In genomic region chr19:32344738-32345121, GRCm38 (mm10) we compare ENCODE assay signal across 7 mouse cellular contexts. TPM values are rescaled to one million over a fixed set of nuclear protein-coding genes. Genes with fewer than 3 reads are reported as not detected.
DNase-seq lines count a peak whose midpoint lies in the region; ATAC-seq and TF ChIP-seq lines count a peak whose summit lies in the region.

No protein-coding gene starts in this region.

- H3K36me3 ChIP-seq in ES-E14 (ENCODE audit: control insufficient read depth, insufficient read depth, low read length, poor library complexity, severe bottlenecking), result no peaks in the 10 kb centered on the region
- H3K36me3 ChIP-seq in hindbrain, embryonic 14.5 days (replicated peaks; ENCODE audit: control insufficient read depth, insufficient read depth), result no peaks in the 10 kb centered on the region
- H3K36me3 ChIP-seq in liver, embryonic 16.5 days (ENCODE audit: control insufficient read depth, insufficient read depth), result no peaks in the 10 kb centered on the region

- ATAC-seq in hindbrain, embryonic 14.5 days (ENCODE audit: low FRiP score), result peak; percentile 73; the same call in 1 of the 2 replicates
- peak; percentile 42; the same call in 1 of the 2 replicates for ATAC-seq in liver, embryonic 16.5 days (ENCODE audit: low read depth)
- ATAC-seq in erythroblast, adult 5-6 weeks (replicated peaks; ENCODE audit: low FRiP score, poor library complexity, severe bottlenecking), result no peak

- in situ Hi-C loops in ES-E14 (cut with MboI; ENCODE audit: low sequenced_read_pairs in 2 of 2, unreplicated experiment in 2 of 2), result no loop called here

- 14% methylated on average over 4 of the region's 4 CpGs for WGBS in hindbrain, embryonic 14.5 days
- 12% methylated on average over 4 of the region's 4 CpGs for WGBS in liver, embryonic 16.5 days (ENCODE audit: insufficient replicate concordance)

- DNase-seq in CD4-positive, CD25-positive, alpha-beta regulatory T cell, adult 2 months (ENCODE audit: low read depth, low spot score), result peak; percentile 71
- DNase-seq in ES-E14 (ENCODE audit: low read depth, low spot score), result peak; percentile 66
- DNase-seq in hindbrain, embryonic 14.5 days (ENCODE audit: low spot score), result no peak
- DNase-seq in thymus, postnatal 25 days, result peak; percentile 81
- DNase-seq in layer of hippocampus, adult 18-20 months (ENCODE audit: low spot score in 2 of 2), result no peak

- H3K4me3 ChIP-seq in ES-E14 (ENCODE audit: insufficient read depth in 1 of 2, low read depth in 1 of 2, low read length in 2 of 2, poor library complexity in 1 of 2, severe bottlenecking in 1 of 2), result peak overlapping the region; percentile 6 to 49; a peak in 3 of 4 replicates
- H3K4me3 ChIP-seq in hindbrain, embryonic 14.5 days (replicated peaks; ENCODE audit: low read length), result peak overlapping the region; percentile 22
- H3K4me3 ChIP-seq in liver, embryonic 16.5 days (ENCODE audit: low read depth, low read length), result no peak overlapping the region

- peak overlapping the region; percentile 52 for H3K4me2 ChIP-seq in hindbrain, embryonic 14.5 days (replicated peaks)
- peak overlapping the region; percentile 44 for H3K4me2 ChIP-seq in liver, embryonic 16.5 days (ENCODE audit: low read depth, low read length)

- H3K27me3 ChIP-seq in hindbrain, embryonic 14.5 days (ENCODE audit: control insufficient read depth, insufficient read depth, low read length), result no peaks in the 10 kb centered on the region
- H3K27me3 ChIP-seq in liver, embryonic 16.5 days (ENCODE audit: control insufficient read depth, insufficient read depth, low read depth, low read length), result no peaks in the 10 kb centered on the region

- H3K9me3 ChIP-seq in ES-E14 (ENCODE audit: control insufficient read depth, insufficient read depth, low read depth, low read length), result no peaks in the 10 kb centered on the region
- no peaks in the 10 kb centered on the region for H3K9me3 ChIP-seq in hindbrain, embryonic 14.5 days (ENCODE audit: control insufficient read depth, low read length)
- no peaks in the 10 kb centered on the region for H3K9me3 ChIP-seq in liver, embryonic 16.5 days (replicated peaks; ENCODE audit: control insufficient read depth, low read length)

- H3K4me1 ChIP-seq in ES-E14 (ENCODE audit: control insufficient read depth in 2 of 2, insufficient read depth in 2 of 2, low read length in 2 of 2, poor library complexity in 1 of 2), result peaks cover 5 to 6% of the 10 kb centered on the region in 2 experiments; a peak in 2 of 4 replicates
- peaks cover 21% of the 10 kb centered on the region for H3K4me1 ChIP-seq in hindbrain, embryonic 14.5 days (replicated peaks; ENCODE audit: control insufficient read depth, insufficient read depth, low read length)
- H3K4me1 ChIP-seq in liver, embryonic 16.5 days (ENCODE audit: control insufficient read depth, low read depth, low read length), result peaks cover 21% of the 10 kb centered on the region

- peak overlapping the region; percentile 68; the same call in 1 of the 2 replicates for H3K27ac ChIP-seq in ES-E14 (ENCODE audit: insufficient read depth, low read depth, low read length, poor library complexity, severe bottlenecking)
- 0 out of 2 replicates have a peak overlapping the region, but pooled peaks have one; percentile 60 for H3K27ac ChIP-seq in hindbrain, embryonic 14.5 days
- H3K27ac ChIP-seq in liver, embryonic 16.5 days (ENCODE audit: low read length), result no peak overlapping the region

- H3K9ac ChIP-seq in ES-E14 (ENCODE audit: insufficient read depth, low read depth, low read length, poor library complexity, severe bottlenecking), result no peak overlapping the region; the same call in 1 of the 2 replicates
- peak overlapping the region; percentile 50; the same call in 1 of the 2 replicates for H3K9ac ChIP-seq in hindbrain, embryonic 14.5 days
- H3K9ac ChIP-seq in liver, embryonic 16.5 days (ENCODE audit: low read depth, low read length), result no peak overlapping the region

TF ChIP-seq in ES-E14, 5 proteins besides CTCF, POLR2A, EP300 and RAD21:
- TF ChIP-seq HCFC1 (IDR thresholded peaks at IDR 0.05; ENCODE audit: borderline replicate concordance, insufficient read depth, low read length) (no peak), ZNF384 (IDR thresholded peaks at IDR 0.05; ENCODE audit: low read depth, low read length) (no peak), MAFK (IDR thresholded peaks at IDR 0.05; ENCODE audit: insufficient read depth, low read depth, low read length) (no peak), CHD2 (IDR thresholded peaks at IDR 0.05; ENCODE audit: low read depth, low read length) (no peak), ZC3H11A (IDR thresholded peaks at IDR 0.05; ENCODE audit: borderline replicate concordance, low read depth, low read length) (no peak)

RNA-seq across cellular contexts. Expression of gene Sgms1, which starts 44.8 kb away (rescaled TPM):
- total RNA-seq in ES-E14 (2012; rRNA removed), result 42.5 and 57.0 TPM in 2 replicates
- polyA plus RNA-seq in hindbrain, embryonic 14.5 days (2014; fragmentation: Nextera tagmentation; extraction: Ambion mirVana), result 18.4 and 19.2 TPM in 2 replicates
- polyA plus RNA-seq in liver, embryonic 16.5 days (2015; fragmentation: Nextera tagmentation; extraction: Ambion mirVana), result 28.8 and 30.7 TPM in 2 replicates
- total RNA-seq in erythroblast, adult 5-6 weeks (2015; ENCODE audit: low replicate concordance), result 84.4 and 110 TPM in 2 replicates
- total RNA-seq in erythroblast, adult 5-6 weeks (2017; ENCODE audit: low replicate concordance), result 109 and 112 TPM in 2 replicates
- total RNA-seq in layer of hippocampus, adult 18-20 months (2021), result 10 to 100 TPM; 47.5 to 59.8 TPM

Comparison
In these comparisons a context has a peak if more than half of its experiments do, and no peak if none do; other contexts are left out.
1. DNase-seq: peak in CD4-positive, CD25-positive, alpha-beta regulatory T cell, adult 2 months (single experiment), ES-E14 (single experiment) and thymus, postnatal 25 days (single experiment); none in hindbrain, embryonic 14.5 days (single experiment) and layer of hippocampus, adult 18-20 months (0 of 2).